Mouse (Mus musculus) bone marrow macrophage, adult 2 months (primary cell): ENCODE measurements around the gene Zfp579.

Source experiments
- CTCF ChIP-seq: IDR thresholded peaks from 2 replicates; pipeline ENCODE4 v1.5.1; 2012; ENCODE audit warnings: low read depth, mild to moderate bottlenecking, low read length, moderate library complexity
- POLR2A ChIP-seq: IDR thresholded peaks from 2 replicates; pipeline ENCODE4 v1.6.1; 2012; ENCODE audit warnings: mild to moderate bottlenecking, low read depth, low read length, borderline replicate concordance

DNA sequence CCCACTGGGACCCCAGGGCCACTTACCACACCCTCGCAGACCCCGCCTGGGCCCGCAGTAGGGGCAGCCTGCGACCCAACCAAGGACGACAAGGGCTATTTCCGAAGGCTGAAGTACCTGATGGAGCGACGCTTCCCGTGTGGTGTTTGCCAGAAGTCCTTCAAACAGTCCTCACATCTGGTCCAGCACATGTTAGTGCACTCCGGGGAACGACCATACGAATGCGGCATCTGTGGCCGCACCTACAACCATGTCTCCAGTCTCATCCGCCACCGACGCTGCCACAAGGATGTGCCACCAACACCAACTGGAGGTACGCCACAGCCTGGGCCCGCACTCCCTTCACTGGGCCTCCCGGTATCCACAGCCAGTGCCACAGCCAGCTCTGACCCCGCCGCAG, 33.6 kb upstream of the Zfp579 start:
- TF ChIP-seq CTCF (no peak), POLR2A (no peak)
